Mouse (Mus musculus): Measurements from ENCODE around the gene Sde2. TPM values are rescaled to one million over a fixed set of nuclear protein-coding genes. Genes with fewer than 3 reads are reported as not detected.
A peak's percentile ranks its signal among the peaks of the same experiment; 100 is the strongest.

Sde2 gene
- 10 to 100 TPM; 21.2 to 22.8 TPM for total RNA-seq (2021)
- long read RNA-seq, experiment 1, transcript Sde2-201 (7 exons, 3,213 nt): major isoform, 41 of 45 reads
- long read RNA-seq, experiment 1, partial matches to known transcripts: 0 of 45 reads
- long read RNA-seq, experiment 1, other reads (novel, unspliced or antisense): 3 of 45 reads
- long read RNA-seq, experiment 2, transcript Sde2-201 (7 exons, 3,213 nt): major isoform, 35 of 36 reads
- long read RNA-seq, experiment 2, partial matches to known transcripts: 0 of 36 reads
- long read RNA-seq, experiment 2, other reads (novel, unspliced or antisense): 1 of 36 reads

DNA sequence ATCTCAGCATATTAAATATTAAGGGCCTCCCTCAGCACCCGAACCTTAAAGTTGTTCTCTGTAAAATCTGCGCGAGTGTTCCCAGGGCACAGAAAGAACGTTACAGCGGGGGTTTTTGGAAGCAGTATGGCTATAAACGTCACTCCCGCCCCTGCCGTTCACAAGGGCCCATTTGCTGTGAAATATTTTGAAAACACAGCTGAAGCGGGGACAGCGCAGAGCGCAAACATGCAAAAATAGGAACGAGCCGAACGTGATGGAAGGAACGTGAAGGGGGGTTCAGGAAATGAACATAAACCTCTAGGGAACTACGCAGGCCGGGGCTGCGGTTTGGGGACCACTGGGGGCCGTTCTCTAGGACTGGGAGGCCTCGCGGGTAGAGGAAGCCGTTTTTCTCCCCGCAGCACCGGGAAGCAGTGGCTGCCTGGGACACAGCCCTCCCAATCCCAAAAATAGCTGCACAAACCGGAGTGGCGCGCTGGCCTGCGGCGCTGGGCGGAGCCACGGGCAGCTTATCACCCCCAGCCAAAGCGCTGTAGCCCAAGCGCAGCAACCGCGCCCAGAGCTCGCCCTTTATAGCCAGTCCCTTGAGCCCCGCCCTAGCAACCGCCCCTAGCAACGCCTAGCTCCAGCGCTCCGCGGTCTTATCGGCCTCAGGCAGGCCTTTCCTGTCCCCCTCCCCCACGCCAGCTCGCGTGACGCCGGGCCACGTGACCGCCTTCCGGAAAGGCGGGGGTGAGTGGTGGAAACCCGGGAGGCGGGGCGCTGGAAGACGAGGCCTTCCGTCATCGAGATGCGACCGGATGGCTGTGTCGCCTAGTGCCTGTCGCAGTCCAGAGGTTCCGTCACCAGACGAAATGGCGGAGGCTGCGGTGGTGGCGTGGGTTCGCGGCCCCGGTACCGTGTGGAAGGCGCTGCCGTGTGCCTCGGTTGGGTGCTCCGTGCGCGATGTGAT lies at the start of gene Sde2:
Gene Sde2, plus strand, starts transcription at position 812 of the 955 bp plus-strand sequence.
- DNase-seq (ENCODE audit: low spot score in 2 of 2): peak; percentile 100

DNA sequence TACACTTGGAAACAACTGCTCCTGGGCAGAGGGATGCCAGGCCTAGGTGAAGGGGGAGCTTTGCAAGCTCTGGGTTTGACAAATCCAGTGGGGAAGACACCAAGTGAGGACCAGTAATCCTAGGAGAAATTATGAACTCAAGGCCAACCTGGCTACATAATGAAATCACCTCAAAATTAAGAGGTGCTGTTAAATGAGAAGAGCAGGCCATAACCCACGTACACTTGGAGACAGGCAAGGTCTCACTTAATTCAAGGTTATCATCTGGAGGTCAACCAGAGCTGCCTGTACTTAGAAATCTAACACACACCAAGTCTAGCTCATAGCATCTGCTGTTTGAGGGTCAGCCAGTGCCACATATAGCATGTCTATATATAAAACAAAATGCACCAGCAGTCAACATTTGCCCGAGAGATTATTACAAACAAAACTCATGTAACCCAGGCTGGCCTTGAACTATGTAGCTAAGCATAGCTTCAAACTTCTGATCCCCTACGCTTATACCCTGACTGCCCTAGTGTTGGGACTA lies 49.4 kb upstream of the Sde2 start:
- DNase-seq (ENCODE audit: low spot score in 2 of 2): no peak

DNA sequence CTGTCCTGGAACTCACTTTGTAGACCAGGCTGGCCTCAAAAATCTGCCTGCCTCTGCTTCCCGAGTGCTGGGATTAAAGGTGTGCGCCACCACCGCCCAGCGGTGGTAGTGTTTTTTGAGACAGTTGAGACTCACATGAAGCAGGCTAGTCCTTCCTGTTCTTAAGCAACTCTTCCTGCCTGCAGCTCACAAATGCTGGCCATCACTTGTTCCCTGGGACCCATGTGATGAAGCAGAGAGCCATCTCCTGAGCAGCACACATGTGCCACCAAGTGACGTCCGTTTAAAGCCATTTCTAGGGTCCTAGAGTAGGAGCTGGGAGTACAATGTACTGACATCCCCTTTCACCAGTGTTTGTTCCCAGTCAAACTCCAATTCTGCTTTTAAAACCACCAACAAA lies 47.0 kb upstream of the Sde2 start:
- no peak for DNase-seq (ENCODE audit: low spot score in 2 of 2)

DNA sequence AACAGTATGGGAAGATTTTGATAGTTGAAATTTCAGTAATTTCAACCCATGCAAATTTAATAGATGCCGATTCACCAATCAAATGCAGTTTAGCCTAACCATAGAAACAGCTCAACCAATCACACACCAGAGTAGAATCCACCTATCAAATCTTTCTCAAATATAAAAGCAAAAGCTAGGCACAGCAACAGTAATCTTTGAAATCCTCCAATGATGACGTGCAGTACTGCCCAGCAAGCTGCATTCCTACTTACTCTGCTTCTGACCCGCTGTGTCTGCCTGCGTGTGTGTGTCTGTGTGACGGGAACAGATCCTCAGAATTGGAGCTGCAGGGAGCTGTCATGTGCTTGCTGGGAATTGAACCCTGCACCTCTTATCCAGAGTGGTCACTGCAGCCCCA lies 42.1 kb upstream of the Sde2 start:
- no peak for DNase-seq (ENCODE audit: low spot score in 2 of 2)

DNA sequence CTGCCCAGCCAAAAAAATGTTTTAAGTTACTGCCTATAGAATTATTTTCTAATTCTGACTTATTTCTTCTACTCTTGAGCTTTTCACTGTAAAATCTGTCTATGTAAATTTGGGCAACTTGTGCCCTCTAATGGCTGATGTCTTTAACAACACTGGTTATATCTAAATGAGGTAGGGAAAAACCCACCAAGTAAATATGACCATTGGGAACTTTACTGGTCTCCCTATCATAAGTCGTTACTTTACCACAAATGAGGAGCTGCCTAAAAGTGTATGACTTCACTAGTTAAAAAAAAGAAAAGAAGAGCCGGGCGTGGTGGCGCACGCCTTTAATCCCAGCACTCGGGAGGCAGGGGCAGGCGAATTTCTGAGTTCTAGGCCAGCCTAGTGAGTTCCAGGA lies 40.0 kb upstream of the Sde2 start:
- no peak for DNase-seq (ENCODE audit: low spot score in 2 of 2)

DNA sequence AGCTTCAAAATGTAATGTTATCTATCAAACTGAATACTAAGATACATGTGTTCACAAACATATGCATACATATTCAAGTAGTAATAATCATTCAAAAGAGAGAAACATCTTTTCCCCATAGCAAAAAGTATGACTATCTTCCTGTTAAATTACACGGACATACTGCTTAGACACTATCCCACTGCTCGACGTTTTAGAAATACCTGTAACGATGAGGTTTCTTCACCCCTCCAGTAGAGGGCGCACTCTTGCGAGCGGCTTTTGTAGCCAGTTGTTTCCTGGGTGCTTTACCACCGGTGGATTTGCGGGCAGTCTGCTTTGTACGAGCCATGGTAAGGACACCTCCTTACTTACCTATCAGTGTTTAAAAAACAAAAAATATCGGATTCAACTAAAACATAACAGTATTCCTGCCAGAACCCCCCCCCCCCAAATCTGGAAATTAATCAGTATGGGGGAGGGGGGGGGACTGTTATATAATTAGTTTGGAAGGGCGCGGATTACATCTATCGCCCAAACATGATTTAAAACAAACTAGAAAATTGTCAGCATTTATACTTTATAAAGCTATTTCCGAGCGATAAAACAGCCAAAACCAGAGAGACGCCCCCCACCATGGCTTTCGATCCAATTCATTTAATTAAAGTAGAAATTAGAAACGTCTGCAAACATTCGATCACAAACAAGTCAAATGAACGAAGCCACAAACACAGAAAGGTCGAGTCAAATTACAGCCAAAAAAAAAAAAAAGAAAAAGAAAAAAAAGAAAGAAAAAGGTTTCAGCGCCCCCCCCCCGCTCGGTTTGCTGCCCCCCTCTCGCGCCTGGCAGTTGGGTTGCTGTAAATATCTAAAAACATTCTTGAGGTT lies 39.1 kb upstream of the Sde2 start:
- DNase-seq (ENCODE audit: low spot score in 2 of 2): no peak

DNA sequence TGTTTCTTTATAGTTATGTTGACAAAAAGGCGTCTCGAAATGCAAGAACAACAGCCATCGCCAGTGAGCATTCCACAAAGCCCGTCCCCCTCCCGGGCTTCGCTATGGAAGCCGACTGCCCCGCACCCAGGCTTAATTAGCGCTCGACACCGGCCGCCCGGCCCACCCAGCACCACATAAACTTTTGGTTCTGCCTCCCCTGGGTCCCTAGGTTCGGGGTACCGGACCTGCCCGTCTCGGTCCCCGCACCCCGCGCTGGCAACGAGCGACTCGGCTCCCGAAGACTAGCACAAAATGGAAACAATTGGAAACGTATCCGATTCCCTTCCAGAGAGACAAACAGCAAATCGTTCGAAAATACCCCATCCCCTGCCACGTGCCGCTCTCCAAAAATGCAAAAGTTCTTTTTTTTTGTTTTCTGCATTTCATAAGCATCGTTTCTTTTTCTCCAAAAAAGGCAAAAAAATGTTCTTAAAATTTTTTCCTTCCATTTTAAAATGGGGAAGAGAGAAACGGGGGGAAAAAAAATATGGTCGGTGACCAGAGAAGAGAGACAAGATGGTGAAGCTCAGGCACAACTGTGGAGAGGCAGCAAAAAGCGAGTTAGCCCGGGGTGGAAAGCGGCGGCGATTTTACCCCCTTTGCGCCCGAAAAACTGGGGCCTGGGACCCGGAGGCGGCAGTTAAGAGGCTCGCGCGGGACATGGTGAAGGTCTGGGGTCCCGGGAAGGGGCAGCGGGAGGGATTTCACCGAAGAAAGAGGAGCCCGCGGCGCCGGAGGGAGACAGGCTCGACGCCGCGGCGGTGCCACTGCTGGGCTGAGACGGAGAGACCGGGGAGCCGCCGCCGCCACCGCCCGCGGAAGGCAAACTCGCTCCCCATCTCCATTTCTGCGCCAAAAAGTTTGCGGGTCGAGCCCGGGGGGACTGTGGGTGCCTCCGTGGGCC lies 38.2 kb upstream of the Sde2 start:
- peak; percentile 57 to 65 for DNase-seq (ENCODE audit: low spot score in 2 of 2)

DNA sequence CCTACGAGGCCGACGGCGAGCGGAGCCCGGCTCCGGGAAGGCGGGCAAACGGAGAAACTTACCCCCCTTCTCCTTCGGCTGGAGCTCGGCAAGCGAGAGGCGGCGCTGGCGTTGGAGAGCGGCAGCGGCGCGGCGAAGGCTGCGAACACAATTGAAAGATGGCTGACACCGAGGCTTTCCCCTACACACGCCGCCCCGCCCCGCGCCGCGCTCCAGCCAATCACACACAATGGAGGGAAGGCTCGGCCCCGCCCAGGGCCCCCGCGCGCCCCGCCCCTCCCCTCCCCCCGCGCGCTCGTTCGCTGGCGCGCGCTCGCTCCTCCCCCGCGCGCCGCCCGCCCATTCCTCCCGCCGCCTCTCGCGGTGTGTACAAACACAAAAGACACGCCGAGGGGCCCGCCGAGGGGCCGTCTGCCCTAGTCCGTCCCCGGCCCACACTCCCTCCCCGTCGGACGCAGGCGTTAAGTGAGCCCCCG lies 37.5 kb upstream of the Sde2 start:
- peak; percentile 92 to 96 for DNase-seq (ENCODE audit: low spot score in 2 of 2)

DNA sequence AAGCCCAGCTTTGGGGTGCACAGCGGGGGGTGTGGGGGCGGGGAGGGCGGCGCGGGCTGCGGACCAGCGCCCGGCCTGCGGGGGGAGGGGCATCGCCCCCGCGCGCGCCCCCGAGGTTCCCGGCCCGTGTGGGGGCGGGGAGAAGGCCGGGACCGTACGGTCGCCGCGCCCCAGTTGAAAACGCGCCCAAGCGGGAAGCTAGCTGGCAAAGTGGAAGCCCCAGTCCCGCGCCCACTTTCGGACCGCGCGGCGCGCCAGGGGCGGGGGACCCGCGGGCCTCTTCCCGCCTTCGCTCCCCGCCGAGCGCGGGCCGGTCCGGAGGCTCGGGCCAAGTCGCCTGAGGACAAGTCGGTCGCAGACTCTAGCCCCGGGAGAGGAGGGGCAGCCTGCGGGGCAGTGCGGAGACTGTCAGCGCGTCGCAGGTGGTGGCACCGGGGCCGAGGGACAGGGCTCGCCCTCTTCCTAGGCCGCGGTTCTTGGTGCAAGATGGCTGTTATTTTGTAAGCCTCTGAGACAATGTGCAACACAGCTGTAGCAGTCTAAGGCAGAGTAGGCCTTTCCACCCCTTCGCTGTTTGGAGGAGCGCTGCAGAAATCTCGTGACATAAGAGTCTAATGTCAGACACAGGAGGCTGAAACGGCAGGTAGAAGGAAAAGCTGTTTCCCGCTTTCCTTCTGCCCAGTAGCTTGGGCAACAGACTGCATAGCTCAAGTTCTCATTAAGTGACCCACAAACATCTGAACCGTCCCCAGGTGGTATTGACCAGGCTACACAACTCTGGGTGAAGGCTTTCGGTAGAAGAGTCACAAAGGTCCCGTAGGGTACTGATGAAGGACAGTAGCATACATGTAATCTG lies 36.8 kb upstream of the Sde2 start, which contains the start of gene H3f3a:
Gene H3f3a, minus strand, starts transcription at position 59 of the 856 bp plus-strand sequence.
- peak in 1 of 2 experiments; percentile 82 for DNase-seq (ENCODE audit: low spot score in 2 of 2)

DNA sequence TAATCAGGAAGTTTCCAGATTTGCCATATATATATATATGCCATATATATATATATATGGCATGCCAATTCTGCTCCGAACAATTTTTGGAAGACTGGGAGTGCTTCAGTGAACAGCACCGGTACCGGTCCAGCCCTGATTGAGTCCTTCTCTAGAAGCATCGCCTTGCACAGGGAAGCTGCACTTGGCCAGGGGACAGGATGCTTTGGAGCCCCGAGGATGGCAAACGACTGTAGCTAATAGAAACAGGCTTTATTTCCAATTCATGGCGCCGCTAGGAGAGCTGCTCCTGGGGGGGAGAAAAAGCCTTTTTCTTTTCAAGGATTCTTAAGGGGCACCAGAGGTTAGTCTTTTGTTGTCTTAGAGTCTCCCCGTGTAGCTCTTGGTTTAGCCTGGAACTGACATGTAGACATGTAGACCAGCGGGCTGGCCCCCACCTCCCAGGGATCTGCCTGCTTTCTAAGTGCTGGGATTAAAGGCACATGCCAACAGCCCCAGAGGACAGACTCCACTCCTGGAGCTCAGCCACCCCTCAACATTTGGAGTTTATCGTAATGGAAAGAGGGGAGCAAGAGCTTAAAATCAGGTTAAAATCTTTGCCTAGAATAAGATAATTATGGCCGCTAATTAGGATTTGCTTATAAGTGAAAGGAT lies 35.4 kb upstream of the Sde2 start:
- no peak for DNase-seq (ENCODE audit: low spot score in 2 of 2)

DNA sequence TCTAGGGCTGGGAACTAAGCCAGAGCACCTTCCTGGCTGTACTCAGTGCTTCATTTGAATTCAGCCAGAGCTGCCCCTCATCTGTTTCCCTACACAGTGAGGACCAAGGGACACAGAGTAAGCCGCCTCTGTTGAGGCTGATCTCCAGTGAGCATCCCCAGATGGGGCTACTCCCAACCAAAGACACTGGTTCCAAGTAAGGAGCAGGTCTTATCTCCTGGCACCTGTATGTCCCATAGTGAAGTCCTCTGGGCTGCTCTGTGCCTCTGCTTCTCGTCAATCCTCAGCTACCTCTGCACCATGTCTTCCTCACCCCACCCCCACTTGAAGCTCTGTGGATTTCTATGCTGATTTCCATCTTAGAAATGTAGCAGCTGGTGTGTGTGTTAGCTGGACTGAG lies 32.9 kb upstream of the Sde2 start:
- no peak for DNase-seq (ENCODE audit: low spot score in 2 of 2)

DNA sequence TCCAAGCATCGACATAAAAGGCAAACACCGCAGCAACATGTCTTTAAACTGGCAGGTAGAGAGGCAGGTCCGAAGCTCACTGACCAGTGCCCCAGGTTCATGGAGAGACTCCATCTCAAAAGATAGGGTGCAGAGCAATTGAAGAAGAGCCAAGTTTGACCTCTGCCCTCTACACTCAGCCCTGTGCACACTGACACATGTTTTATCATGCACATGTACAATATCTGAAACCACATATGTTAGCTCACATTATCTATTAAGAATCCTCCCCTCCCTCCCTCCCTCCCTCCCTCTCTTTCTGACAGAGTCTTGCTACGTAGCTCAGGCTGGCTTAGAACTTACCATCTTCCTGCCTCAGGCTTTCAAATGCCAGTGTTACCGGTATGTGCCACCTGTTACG lies 29.8 kb upstream of the Sde2 start:
- no peak for DNase-seq (ENCODE audit: low spot score in 2 of 2)

DNA sequence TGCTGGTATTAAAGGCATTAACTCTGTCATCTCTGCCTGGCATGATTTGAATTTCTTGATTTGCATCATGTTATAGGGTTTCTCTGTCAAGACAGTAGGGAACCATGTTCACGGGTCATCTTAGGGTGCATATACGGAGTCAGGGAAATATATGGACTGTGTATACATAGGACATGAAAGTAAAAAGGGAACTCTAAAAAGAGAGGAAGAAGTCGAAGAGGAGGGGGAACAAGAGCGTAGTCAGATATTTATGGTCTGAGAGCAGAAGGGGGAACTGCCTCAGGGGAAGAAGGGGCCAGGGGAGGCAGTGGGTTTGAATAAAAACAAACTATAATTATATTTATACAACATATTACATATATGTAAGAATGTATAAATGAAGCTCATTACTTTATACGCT lies 28.7 kb upstream of the Sde2 start:
- no peak for DNase-seq (ENCODE audit: low spot score in 2 of 2)

DNA sequence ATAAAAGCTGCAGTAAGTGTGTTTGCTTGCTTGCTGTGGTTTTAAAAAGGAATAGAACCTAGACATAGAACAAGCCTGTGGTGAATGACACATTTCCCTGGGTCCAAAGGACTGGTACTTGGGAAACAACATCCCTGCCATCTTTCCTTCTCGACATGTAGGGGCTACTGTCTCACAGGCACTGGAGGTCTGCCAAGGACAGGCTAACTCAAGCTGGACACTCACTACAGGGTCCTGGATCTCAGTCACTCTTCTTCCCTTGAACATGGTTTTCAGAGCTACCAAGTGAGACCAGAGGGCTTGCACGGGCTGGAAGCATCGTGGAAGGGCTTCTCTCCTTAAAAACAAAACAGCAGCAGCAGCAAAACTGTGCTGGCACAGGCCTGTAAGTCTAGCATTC lies 27.2 kb upstream of the Sde2 start:
- DNase-seq (ENCODE audit: low spot score in 2 of 2): no peak

DNA sequence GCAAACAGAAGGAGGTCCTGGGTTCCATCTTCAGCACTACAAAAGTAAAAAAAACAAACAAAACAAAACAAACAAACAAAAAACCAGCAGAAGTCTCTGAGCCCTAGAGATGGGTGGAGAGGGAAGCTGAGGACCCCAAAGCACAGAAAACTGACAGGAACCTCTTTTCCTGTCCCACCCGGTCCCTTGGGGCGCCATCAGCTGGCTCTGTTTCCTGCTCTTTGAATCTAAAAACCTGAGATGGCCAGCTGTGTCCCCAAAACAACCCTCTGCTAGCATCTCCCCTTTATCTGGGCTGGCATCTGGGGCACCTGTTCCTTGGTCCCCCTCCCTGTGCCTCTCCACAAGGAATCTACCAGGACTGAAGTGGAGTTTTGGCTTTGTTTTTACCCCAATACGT lies 26.2 kb upstream of the Sde2 start:
- no peak for DNase-seq (ENCODE audit: low spot score in 2 of 2)

DNA sequence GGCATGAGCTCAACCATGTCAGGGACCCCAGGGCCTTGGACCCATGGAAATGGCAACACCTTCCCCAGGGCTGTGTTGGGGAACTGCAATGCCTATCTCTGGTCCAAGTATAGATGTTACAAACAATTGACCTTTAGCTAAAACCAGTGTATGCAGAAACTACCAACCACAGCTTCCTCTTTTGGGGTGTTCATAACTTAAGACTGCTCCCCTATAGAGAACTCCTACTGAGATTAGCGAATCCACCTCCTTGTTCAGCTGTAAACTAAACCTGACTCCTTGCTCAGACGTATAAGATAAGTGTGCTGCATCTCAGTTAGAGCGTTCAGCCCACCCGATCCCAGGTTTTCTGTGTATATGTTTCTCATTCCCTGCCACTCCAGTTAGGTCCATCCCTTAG lies 24.3 kb upstream of the Sde2 start:
- no peak for DNase-seq (ENCODE audit: low spot score in 2 of 2)

DNA sequence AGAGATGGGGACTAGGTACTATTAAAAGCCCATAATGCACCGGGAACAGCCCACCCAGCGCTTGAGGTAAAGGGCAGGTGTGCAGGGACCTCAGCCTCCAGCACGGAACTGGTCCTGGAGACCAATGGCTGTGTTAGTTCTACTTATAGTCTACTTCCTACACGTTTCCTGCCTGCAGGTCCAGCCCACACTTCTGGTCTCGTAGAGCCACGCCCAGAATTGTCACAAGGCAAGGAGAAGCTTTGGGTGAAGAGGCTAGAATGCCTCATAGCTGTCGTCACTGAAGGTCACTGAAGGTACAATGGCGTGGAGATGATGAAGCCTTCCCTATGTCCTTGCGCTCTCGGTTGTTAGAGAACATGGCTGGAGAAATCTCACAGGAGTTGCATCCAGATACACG lies 21.2 kb upstream of the Sde2 start:
- no peak for DNase-seq (ENCODE audit: low spot score in 2 of 2)

DNA sequence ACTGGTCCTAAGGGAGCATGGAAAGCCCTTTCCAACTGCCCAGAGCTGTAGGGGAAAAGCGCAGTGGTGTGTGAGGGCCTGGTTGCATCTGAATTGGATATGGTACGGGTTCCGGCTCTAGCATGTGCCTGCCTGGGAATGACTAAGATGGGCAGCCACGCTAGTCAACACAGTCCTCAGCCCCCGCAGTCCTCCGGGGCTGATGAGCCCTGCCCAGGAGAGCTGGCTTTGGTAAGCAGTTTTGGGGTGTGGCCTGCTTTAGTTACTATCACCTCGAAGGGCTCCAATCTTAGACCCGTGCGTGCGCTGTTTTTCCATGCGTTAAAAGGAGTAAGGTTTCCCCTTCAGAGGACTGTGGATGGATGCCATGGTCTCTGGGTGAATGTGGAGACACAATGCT lies 20.8 kb upstream of the Sde2 start:
- DNase-seq (ENCODE audit: low spot score in 2 of 2): no peak

All from layer of hippocampus, postnatal 14 days (tissue).